Mouse (Mus musculus) 416B (cell line): Measurements from ENCODE around the gene Dzip1.

Experiments used
- DNase-seq: peaks from one replicate; pipeline ENCODE4 v3.0.0; 2011; ENCODE audit warnings: low read depth

Dzip1 gene

GRCm38 (mm10) chr14:118833241-118833640 is 92.0 kb downstream of the Dzip1 start:
- no peak for DNase-seq

GRCm38 (mm10) chr14:118831597-118831996 is 93.7 kb downstream of the Dzip1 start:
- DNase-seq, result no peak

GRCm38 (mm10) chr14:118829331-118830095 is 95.7 kb downstream of the Dzip1 start:
- DNase-seq, result no peak

GRCm38 (mm10) chr14:118827283-118827904 is 97.9 kb downstream of the Dzip1 start:
- DNase-seq, result peak; percentile 43

- DNase-seq, result no peak
These were observed 98.9 kb downstream of the Dzip1 start for GRCm38 (mm10) chr14:118826346-118826745.
